Mouse (Mus musculus) heart, adult 2 months (tissue): ENCODE measurements at regions not wholly inside any gene's neighbourhood (a gene's known extent, or its start where the extent isn't known, plus 50 kb on each side); places are given as distances from the start of the nearest gene placed in this dataset.

Experiments
- CTCF ChIP-seq: fragments of 200-600 bp; IDR thresholded peaks from 2 replicates; pipeline ENCODE4 v1.8.1; 2022; ENCODE audit warnings: antibody characterized with exemption, mild to moderate bottlenecking, moderate library complexity
- EP300 ChIP-seq: fragments of 200-500 bp; IDR thresholded peaks from 2 replicates; pipeline ENCODE4 v1.6.1; 2011; ENCODE audit warnings: low read depth, low read length, control low read depth; ENCODE audit not compliant: insufficient read depth
- POLR2A ChIP-seq: fragments of 200-500 bp; IDR thresholded peaks from 2 replicates; pipeline ENCODE4 v1.6.1; 2011; ENCODE audit warnings: mild to moderate bottlenecking, low read depth, low read length, control low read depth; ENCODE audit not compliant: insufficient read depth

- TF ChIP-seq CTCF (no peak), POLR2A (no peak), EP300 (no peak)
Measured at GRCm38 (mm10) chr9:26635211-26635610, 98.3 kb upstream of the B3gat1 start.
